Mouse (Mus musculus) layer of hippocampus, postnatal 25 days (tissue): ENCODE data around the gene 2200002J24Rik. TPM values are rescaled to one million over a fixed set of nuclear protein-coding genes. Genes with fewer than 3 reads are reported as not detected.

ENCODE experiments used
- DNase-seq, 2 experiments: peaks; one replicate each; pipeline ENCODE4 v3.0.0; 2022; ENCODE audit warnings: mixed read lengths in 2 of 2, low spot score in 1 of 2; ENCODE audit errors: extremely low spot score in 1 of 2
- total RNA-seq, 2 experiments: library from RNA; stranded (reverse); gene quantifications; 2 replicates each; pipeline ENCODE4 v1.2.3; 2021

Gene 2200002J24Rik
- not detected for total RNA-seq

DNA sequence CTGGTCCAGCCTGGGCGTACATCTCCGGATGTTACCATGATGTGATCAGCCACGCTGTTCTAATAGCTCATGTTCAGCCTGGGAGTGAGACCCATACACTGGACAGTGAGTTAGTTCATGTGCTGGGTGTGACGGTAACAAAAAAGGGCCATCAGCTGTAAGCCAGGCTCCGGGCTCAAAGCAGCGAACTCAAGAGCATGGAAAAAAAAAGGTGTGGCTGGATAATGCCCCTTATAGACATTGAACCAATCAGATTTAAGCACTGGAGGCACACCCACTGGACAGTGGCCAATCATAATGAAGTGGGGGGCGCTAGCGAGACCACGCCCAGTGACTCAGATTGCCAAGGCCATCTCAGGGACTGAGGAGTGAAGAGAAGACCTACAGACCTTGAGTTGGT lies at the start of gene 2200002J24Rik:
Gene 2200002J24Rik, plus strand, starts transcription at position 338 of the 400 bp plus-strand sequence.
- no peak for DNase-seq

DNA sequence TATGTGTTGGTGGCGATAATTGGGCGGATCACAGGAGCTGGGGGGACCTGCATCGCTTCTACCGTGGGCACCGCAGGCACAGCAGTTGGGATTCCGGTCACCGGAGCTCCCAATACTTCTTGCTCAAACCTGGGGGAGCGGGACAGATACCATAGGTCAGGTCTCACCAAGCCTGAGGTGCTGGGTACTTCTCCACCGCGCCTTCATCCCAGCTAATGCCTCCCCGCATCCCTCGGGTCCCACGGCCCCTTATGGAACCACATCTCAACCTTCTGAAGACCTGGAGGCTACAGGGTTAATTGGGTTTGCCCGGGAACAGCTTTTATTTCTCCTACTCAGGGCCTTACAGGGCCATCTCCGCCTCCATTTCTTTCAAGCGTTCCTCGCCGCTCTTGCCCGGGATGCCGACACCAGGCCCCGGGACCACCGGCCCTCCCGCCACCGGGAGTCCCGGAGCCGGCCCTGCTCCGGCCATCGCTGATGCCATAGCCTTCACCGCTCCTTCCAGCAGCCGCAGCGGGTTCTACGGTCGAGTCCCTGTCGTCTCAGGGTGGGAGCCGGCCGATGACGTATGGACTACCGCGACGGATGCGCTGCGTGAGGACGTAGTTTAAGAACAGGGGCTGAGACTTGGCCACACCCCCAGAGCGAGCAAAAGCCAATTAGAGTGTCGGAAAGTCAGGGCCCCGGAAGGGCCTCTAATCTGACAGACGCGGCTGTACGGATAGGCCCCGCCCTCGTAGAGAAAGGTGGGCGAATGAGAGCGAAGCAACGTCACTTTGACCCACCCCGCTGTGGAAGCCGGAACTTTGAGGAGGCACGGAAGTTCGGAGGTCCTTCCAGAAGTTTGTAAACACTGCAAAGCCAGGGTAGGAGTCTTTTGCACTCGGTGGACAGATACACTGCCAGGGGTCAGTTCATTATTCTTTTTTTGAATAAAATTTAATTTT lies 48.9 kb upstream of the 2200002J24Rik start, which contains the start of gene Rbm42:
Gene Rbm42, minus strand, starts transcription at position 727 of the 950 bp plus-strand sequence.
- DNase-seq: peak; percentile 95

DNA sequence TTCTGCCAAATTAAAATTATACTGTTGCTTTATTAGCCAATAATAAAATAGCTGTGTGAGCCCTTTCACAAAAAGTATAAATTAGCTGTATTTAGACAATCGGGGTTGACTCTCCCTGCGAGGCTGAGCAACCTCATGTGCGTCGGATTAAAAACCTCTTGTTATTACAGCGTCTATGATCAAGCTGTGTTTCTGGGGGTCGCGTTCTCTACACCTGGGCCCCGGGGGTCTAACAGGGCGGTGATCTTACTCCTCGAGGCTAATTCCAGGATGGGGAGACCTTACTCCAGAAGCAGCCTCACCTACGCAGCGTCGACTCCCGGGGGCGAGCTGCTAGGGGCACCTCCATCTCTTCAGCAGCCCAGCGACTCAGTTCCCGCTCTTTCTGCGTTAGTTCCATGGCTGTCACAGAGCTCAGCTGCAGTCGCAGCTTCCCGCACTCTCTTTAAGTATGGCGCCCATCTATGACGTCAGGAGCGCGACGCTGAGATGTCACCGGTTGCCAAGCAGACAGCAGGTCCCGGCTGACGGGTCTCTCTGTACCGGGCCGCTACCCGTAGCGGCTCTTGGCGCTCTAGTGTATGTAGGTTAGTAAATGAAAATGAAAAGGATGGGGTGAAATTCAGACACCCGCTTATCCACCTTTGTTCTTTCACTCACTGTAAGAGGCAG lies 34.1 kb upstream of the 2200002J24Rik start, which contains the start of gene Haus5:
Gene Haus5, minus strand, starts transcription at position 466 of the 672 bp plus-strand sequence.
- DNase-seq: peak; percentile 86 to 90

DNA sequence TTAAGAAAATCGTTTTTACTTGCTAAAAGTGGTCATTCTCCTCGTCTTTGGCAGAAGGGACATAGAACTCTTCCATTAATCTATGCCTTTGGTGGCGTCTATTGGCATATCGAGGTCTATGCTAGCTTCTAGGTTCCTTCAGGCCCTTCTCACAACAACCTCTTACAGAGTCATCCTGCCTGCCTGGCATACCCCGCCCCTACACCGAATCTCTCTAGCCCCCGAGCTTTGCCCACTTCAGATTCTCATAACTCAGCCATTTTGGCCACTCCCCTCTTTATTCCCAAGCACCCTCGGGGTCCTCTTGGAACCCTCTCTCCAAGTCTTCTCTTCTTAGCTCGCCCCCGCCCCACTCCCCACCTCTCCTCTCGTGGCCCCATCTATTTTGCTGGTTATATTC lies 33.4 kb upstream of the 2200002J24Rik start:
- DNase-seq: no peak

DNA sequence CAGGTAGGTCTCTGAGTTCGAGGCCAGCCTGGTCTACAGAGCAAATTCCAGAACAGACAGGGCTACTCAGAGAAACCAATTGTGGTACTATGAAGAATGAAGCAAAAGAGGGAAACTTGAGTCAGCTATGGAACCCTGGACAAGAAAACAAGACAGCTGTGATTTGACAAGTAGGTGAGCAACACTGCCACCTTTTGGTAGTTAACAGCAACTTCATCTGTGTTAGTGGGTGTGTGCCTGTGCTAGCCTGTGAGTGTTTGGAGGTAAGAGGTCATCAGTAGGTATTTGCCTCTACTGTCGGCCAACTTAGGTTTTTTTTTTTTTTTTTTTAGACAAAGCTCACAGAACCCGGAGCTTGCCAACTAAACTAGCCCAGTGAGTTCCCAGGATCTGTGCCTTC lies 29.5 kb upstream of the 2200002J24Rik start:
- no peak for DNase-seq

DNA sequence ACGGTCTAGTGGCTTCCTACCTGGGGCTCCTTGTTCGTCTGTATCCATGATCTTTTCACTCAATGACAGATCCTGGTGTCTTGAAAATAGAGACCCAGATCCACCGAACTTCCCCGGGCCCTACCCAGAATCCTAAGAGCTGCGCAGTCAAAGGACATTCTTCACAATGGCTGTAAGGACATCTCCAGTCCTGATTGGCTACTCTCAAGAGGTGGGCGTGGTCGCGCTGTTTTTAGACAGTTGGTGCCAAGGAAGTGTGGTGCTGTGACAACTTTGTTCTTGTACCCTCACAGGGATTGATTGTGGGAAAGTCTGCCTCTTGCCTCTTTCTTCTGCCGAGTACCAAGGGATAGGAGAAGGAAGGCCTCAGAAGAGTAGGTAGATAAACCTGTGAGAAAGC lies 27.2 kb upstream of the 2200002J24Rik start, which contains the start of gene Pmis2:
Gene Pmis2, minus strand, starts transcription at position 126 of the 400 bp plus-strand sequence.
- no peak for DNase-seq

DNA sequence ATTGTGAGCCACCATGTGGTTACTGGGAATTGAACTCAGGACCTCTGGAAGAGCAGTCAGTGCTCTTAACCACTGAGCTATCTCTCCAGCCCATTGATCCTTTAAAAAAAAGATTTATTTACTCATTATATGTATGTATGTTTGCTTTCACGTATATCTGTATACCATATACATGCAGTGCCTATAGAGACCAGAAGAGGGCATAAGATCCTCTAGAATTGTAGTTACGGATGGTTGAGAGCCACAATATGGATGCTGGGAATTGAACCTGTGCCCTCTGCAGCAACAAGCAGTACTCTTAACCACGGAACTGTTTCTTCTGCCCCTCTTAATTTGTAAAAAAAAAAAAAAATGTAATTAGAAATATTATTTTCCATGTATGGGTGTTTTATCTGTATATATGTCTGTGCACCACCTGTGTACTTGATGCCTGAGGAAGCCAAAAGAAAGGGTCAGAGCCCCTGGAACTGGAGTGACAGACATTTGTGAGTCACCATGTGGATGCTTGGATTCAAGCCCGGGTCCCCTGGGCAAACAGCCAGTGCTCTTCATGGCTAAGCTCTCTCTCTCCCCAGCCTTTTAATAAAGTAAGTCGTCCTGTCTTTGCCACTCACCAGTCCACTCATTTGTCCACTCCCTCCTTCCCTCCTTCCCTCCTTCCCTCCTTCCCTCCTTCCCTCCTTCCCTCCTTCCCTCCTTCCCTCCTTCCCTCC lies 20.3 kb upstream of the 2200002J24Rik start:
- DNase-seq: peak in 1 of 2 experiments; percentile 19

DNA sequence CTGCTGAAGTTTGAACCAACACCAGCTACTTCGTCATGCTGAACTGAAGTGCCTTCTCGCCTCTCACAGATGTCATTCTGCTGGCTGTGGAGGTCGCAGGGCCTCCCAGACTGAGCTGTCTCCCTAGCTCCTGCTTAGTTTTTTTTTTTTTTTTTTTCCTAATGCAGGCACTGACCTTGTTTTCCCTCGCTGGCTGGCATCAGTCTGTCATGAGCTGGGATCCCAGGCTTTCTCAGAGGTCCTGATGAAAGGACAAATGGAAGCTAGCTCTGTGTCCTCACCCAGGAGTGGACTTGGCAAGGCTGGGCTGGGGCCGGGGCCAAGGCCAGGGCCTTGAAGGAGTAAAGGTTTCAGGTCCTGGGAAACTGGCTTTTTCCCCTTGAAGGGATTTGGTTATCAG lies 16.8 kb upstream of the 2200002J24Rik start:
- no peak for DNase-seq

DNA sequence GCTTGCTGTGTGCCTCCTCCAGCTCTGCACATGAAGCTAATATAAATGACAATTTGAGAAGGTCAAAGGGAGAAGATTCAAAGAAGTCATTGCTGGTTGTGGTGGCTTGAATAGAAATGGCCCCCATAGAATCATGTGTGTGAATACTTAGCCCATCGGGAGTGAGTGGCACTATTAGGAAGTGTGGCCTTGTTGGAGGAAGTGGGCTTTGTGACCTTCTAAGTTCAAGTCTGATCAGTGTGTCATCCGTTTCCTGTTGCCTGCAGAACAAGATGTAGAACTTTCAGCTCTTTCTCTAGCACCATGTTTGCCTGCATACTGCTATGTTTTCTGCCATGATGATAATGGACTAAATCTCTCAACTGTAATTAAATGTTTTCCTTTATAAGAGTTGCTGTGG lies 15.3 kb upstream of the 2200002J24Rik start:
- no peak for DNase-seq

DNA sequence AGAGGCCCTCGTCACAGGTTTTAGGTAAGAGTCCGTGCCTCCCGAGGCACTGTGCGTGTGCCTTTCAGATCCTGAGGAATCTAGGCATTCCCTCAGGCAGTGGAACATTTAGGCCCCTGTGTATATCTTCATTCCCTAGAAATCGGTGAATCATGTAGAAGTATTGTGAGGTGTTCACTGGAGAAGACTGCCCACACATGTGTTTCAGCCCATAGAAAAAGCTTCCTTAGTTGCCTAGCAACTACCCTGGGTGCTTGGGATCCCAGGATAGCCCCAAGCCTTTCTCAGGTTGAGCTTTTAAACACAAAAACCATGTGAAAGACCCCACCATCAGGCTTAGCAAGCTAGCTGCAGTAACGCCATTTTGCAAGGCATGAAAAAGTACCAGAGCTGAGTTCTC lies 10.4 kb upstream of the 2200002J24Rik start:
- DNase-seq: no peak

DNA sequence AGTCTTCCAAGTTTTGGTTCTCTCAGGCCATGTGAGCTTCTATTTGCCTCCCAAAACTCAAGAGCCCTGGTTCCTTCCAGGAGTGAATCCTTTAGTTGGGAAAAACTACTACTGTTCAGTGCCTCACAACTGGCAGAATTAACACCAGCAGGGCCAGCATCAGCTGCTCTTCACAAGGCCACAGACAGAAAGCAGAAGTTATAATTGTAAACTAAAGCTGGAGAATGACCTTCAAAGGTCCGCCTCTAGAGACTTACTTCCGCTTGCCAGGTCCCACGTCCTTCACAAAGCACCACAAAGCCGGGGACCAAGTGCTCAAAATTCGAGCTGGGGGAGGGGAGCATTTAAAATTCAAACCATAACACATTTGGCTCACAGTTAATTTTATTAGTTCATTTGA lies 625 bp upstream of the 2200002J24Rik start:
- no peak for DNase-seq

DNA sequence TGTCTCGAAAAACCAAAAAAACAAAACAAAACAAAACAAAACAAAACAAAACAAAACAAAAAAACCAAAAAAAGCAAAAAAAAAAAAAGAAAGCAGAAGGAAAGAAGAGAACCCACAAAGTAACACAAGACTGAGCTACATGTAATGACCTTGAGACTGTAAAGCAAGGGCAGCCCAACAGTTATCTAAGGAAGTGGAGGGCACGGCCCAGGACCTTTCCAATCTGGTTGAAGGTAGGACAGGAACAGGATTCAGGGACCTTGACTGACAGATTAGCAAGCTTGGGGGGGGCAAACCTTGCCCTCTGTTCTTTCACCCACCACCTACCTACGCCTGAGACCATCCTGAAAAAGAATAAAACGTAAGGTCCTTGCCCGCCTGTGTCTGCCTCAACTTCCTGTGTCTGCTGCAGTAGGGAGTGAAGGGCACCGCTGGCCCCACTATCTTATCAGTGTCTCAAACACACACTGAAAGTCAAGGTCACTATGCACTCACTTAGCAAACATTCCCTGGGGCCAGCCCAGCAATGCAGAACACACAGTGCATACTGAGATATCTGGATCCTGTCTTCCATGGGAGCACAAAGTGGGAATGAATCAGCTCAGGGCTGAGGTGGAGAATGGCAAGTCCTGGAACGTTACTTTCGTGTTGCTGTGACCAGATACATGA lies 7.6 kb downstream of the 2200002J24Rik start:
- no peak for DNase-seq

DNA sequence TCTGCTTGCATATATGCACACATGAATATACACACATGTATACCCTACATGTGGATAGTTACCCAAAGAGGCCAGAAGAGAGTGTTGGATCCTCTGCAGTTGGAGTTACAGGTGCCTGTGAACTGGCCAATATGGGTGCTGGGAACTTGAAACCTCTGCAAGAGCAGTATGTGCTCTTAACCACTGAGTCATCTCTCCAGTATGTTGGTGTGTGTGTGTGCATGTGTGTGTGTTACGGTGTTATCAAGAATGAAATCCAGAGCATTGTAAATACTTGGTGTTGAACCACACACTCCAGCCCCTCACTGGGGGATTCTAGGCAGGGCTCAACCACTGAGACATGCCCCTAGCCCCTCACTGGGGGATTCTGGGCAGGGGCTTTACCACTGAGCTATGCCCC lies 8.7 kb downstream of the 2200002J24Rik start:
- DNase-seq: no peak

DNA sequence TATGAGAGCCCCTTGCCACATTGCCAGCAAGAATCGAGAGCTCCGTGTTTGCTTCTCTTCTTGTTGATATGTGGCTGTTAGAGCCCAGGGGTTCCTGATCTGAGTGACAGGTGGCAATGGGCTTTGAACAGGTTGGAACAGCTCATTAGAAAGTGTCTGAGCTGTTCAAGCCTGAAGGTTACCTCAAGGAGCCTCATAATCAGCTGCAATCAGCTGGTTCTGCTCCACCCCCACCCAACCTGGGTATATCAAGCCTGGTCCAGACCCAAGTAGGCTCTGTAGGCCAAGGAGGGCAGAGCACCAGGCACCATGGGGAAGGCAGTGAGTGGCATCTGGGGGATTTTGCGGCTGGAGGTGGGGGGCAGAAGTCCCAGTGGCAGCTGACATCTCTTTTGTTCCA lies 13.2 kb downstream of the 2200002J24Rik start, which contains the start of gene Atp4a:
Gene Atp4a, plus strand, starts transcription at position 268 of the 400 bp plus-strand sequence.
- DNase-seq: no peak

DNA sequence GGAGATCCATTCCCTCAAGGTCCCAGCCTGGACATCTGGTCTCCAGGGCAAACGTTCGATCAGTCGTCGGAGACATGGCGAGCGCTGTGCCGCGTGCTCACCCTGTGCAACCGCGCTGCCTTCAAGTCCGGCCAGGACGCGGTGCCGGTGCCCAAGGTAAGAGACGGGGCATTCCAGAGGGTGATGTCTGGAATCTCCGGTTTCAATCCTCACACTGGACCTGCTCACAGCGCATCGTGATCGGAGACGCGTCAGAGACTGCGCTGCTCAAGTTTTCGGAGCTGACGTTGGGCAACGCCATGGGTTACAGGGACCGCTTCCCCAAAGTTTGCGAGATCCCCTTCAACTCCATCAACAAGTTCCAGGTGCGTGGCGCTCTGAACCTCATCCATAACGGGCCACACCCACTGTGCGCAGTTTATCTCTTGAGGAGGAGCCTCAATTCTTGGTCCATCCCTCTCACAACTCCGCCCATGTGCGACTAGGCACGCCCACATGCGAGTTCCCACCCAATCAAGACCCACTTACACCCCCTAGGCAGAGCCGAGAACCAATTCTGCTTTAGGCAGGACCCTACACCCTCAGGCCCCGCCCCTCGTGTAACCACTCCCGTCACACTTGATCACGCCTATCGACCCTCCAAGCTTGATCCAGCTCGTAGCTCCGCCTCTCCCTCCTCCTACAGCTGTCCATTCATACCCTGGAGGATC lies 18.4 kb downstream of the 2200002J24Rik start:
- peak; percentile 30 to 37 for DNase-seq

DNA sequence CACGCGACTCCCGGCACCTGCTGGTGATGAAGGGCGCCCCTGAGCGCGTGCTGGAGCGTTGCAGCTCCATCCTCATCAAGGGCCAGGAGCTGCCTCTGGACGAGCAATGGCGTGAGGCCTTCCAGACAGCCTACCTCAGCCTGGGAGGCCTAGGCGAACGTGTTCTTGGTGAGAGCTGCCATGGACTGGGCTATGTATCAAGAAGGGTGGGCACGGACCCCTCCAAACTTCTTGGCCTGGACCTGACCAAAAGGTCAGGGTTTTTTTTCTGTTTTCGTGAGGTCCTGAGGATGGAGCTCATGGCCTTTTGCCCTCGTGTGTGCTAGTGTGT lies 19.0 kb downstream of the 2200002J24Rik start:
- no peak for DNase-seq

DNA sequence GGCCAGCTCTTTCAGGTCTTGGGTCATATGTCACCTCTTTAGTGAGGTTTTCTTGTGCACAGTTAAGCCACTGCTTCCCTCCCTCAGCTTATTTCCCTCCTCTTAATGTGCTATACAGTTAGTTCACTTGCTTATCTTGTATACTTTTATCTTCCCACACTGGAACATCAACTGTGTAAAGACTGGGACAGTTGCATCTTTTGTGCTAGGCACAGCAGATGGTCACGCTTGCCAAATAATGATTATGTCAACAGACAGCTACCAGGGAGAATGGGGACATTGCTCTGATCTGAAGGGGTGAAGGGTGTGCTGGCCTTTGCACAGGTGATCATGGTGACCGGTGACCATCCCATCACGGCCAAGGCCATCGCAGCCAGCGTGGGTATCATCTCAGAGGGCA lies 20.9 kb downstream of the 2200002J24Rik start:
- DNase-seq: no peak

DNA sequence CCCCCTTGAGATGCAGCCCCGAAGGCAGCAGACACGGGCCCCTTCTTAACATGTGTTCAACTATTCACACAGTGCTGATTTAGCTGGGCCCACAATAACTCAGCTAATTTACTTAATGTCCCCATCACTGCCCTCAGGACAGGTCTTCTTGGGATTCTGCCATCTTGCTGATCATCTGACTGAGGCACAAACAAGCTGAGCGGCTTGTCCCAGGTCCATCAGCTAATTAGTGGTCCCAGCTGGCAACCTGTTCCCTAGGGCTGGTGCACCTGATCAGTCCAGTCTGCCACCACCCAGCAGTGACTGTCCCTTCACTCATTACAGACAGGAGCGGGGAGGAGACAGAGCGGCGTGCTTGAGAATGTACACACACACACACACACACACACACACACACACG lies 22.6 kb downstream of the 2200002J24Rik start:
- no peak for DNase-seq

DNA sequence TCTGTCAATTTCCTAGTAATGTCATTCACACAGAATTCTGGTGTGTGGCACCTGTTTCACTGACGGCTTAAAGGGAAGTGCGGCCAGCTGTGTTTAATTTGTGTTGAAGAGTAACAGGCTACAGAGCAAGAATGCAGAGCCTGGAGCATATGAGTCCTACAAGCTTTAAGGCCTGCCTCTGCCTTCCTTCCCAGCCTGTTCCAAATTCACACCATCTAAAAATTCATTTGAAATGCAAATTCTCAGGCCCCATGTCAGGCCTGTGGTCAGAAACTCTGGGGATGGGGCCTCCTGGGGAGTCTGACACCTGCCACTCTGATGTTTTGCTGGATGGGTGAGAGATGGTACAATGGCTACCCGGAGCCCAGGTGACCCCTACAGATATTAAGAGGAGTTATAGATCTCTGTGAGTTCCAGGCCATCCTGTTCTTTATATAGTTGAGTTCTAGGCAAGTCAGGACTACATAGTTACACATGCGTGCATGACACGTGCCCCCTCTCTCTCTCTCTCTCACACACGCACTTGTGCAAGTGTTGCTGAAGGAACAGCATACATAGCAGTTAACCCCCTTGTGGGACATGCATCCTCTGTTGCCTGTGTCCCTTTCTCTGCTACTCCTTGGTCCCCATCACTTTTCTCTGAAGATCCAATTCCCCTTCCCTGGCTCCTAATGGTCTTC lies 24.7 kb downstream of the 2200002J24Rik start:
- DNase-seq: no peak
